Mouse (Mus musculus): ENCODE measurements around the gene Tnik.

DNA sequence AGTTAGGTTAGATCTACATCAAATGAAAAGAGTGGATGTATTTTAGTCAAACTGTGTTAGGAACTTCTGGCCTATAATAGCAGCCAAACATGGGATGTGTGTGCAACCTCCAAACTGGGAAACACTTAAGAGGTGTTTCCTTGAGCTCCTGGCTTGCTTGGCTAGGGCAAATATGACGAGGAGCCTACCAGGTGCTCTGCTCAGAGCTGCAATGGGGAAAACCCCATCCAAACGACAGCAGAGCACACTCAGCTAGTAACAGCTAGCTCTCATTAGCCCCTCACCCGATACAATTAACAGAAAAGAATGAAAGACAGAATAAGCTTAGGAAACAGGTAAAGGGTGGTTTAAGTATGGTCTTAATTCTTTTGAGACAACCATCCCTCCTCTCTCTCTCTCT lies 157.7 kb downstream of the Tnik start:
- no peak for TF ChIP-seq POLR2A (IDR thresholded peaks at IDR 0.05; ENCODE audit: control insufficient read depth, extremely low read depth, insufficient read depth, low read length, poor library complexity)
- no peak for TF ChIP-seq CTCF (IDR thresholded peaks at IDR 0.05; ENCODE audit: borderline replicate concordance, control insufficient read depth, extremely low read depth, insufficient read depth, low read length, poor library complexity)

All from thymus, adult 2 months (tissue).